Mouse (Mus musculus) G1E (cell line): Measurements from ENCODE around the gene Gm14137.

ENCODE experiments used
- CTCF ChIP-seq: IDR thresholded peaks from 2 replicates; pipeline ENCODE4 v1.5.1; 2012; ENCODE audit warnings: low read depth, low read length, inconsistent platforms, mixed read lengths
- GATA1 ChIP-seq: IDR thresholded peaks from 2 replicates; pipeline ENCODE4 v1.6.1; 2012; ENCODE audit warnings: borderline replicate concordance, low read length, inconsistent platforms, mixed read lengths

- TF ChIP-seq CTCF: no peak
- no peak for TF ChIP-seq GATA1
These were observed 13.1 kb upstream of the Gm14137 start for GRCm38 (mm10) chr2:119161247-119161646.
